Mouse (Mus musculus) lung, adult 18-20 months (tissue): ENCODE results near the gene Slc12a1.

Experiments used
- DNase-seq, 2 experiments: peaks; one replicate each; pipeline ENCODE4 v3.0.0; 2022; ENCODE audit warnings: mixed read lengths in 2 of 2

Slc12a1 gene

DNA sequence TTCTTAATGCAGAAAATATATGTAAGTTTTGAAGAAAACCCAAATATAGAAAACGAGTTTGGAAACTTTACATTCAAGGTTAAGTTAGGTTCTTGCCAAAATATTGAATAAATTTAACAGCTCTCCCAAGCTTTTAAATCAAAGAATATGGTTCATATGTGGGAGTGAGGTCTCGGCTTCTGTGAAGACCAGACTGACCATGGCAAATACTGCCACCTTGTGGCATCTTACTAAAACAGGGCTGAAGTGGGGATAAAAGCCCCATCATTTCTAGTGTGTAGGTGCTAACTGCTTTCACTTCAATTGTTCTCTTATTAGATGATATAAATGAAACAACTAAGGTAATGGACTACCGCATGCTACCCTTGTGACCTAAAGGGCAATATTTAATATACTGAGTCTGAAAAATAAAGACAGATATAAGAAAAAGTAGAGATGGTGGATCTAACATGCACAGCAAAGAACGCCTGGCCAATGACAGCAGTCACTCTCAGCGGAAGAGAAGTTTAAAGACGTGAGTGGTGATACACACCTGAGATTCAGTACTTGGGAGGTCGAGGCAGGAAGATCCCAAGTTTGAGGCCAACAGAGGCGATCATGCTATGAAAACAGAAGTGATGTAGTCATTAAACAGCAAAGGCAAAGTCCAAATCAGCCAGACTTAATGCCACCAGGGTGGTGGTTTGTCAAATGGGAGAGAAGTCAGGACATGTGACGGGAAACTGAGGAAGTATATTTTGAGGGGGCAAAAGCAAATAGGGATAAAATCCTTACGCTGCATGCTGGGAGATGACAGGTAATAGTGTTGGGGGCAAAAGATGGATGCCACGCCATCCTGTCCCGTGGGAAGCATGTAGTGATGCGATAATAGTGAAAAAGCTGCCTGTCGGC, 107.2 kb downstream of the Slc12a1 start:
- DNase-seq, result no peak

GRCm38 (mm10) chr2:125260326-125260725, 108.0 kb downstream of the Slc12a1 start:
- DNase-seq, result no peak

GRCm38 (mm10) chr2:125263056-125263455, 110.8 kb downstream of the Slc12a1 start:
- no peak for DNase-seq

DNA sequence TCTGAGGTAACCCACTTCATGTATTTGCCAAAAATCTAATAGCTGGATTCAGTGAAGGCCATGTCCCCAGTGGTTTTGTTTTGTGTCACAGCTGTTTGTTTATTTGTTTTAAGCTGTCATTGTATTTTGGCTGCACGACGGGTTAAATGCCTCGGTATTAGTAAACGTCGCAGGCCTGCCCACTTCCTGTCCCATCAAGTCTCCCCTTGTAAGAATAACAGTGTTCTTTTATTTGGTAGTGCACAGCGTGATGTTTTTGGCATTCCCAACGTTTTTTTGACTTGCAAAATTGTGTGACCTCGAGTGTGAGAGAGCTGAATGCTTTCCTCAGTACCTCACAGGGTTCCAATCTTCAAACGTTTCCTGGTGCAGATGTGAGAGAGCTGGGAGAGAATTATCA, 111.4 kb downstream of the Slc12a1 start:
- DNase-seq, result no peak

- DNase-seq, result no peak
Measured at GRCm38 (mm10) chr2:125268876-125269275, 116.6 kb downstream of the Slc12a1 start.

GRCm38 (mm10) chr2:125275617-125276016, 123.3 kb downstream of the Slc12a1 start:
- no peak for DNase-seq

DNA sequence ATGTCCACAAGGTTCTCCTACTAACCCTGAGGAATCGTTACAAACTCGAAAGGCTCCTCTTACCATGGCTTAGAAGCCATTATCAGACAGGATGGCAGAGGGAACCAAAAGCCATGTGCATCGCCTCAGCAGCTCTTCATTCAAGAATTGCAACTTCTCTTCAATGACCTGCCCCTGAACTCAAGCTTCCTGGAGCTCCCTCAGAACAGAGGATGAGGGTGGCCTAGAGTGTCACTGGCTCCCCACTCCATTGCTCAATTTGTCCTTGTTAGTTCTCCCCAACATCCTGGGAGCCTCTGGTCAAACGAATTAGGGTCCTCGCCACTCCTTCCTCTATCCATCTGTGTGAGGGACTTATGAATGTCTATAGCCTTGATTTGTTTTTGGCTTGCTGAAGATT, 124.4 kb downstream of the Slc12a1 start:
- DNase-seq, result peak in 1 of 2 experiments; percentile 10

DNA sequence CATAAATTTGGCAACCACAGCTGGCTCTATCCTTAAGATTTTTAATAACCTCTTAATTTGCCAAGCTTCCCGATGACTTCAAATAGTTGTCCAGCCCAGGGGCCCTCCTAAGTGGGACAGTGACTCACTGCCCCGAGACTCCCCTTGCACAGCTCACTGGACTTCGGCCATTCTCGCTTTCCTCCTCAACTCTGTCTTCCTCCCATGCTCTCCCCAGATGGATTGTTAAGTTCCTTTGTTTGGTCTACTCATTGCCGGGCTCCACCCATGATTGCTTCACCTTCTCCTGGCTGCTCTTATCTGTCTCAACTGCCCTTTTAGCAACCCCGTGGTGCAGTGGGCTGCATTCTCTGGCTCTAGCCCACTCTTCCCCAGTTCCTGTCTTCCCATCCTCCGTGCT, 126.2 kb downstream of the Slc12a1 start:
- DNase-seq, result peak; percentile 61 to 63
